Mouse (Mus musculus) ovary, adult 2 months (tissue): ENCODE data around the gene Tars2. TPM values are rescaled to one million over a fixed set of nuclear protein-coding genes. Genes with fewer than 3 reads are reported as not detected.

ENCODE experiments used
- polyA plus RNA-seq: library from polyadenylated mRNA; depleted of rRNA; stranded (reverse); fragments of >200 nt; gene quantifications from 2 replicates; pipeline ENCODE4 v1.2.3, GENCODE M21; 2012; rRNA removed

Tars2 gene
- polyA plus RNA-seq, result 31.3 and 36.9 TPM in 2 replicates

GRCm38 (mm10) chr3:95760106-95760505, at the start of gene Tars2:
Gene Tars2, minus strand, starts transcription at chr3:95760206.

GRCm38 (mm10) chr3:95739353-95740104, 20.5 kb downstream of the Tars2 start, which contains the start of gene Ecm1:
Gene Ecm1, minus strand, starts transcription at chr3:95739569.

Other genes starting within 250 kb of the Tars2 start
- gene Ctss, start 233.4 kb downstream of the Tars2 start, polyA plus RNA-seq, result 10.3 and 10.5 TPM in 2 replicates
- not detected in 2 replicates for gene Hormad1, start 200.5 kb downstream of the Tars2 start, polyA plus RNA-seq
- gene Golph3l, start 171.3 kb downstream of the Tars2 start, polyA plus RNA-seq, result 4.9 and 5.2 TPM in 2 replicates
- 5.8 and 6.5 TPM in 2 replicates for gene Ensa, start 135.2 kb downstream of the Tars2 start, polyA plus RNA-seq
- 109 and 292 TPM in 2 replicates for gene Mcl1, start 101.4 kb downstream of the Tars2 start, polyA plus RNA-seq
- gene Adamtsl4, start 72.3 kb downstream of the Tars2 start, polyA plus RNA-seq, result 7.8 and 8.3 TPM in 2 replicates
- gene Ecm1, start 20.6 kb downstream of the Tars2 start, polyA plus RNA-seq, result 220 and 471 TPM in 2 replicates
- 12.0 and 16.6 TPM in 2 replicates for gene Rprd2, start 58.7 kb upstream of the Tars2 start, polyA plus RNA-seq
- 4.6 and 6.4 TPM in 2 replicates for gene Prpf3, start 95.7 kb upstream of the Tars2 start, polyA plus RNA-seq
- gene Mrps21, start 111.3 kb upstream of the Tars2 start, polyA plus RNA-seq, result 47.9 and 63.9 TPM in 2 replicates
- 9.5 and 9.7 TPM in 2 replicates for gene Ciart, start 122.0 kb upstream of the Tars2 start, polyA plus RNA-seq
- 5.2 and 8.0 TPM in 2 replicates for gene BC028528, start 131.8 kb upstream of the Tars2 start, polyA plus RNA-seq
- gene Aph1a, start 133.8 kb upstream of the Tars2 start, polyA plus RNA-seq, result 221 and 413 TPM in 2 replicates
- gene Car14, start 144.5 kb upstream of the Tars2 start, polyA plus RNA-seq, result 70.9 and 98.2 TPM in 2 replicates
- 18.5 and 26.0 TPM in 2 replicates for gene Anp32e, start 169.0 kb upstream of the Tars2 start, polyA plus RNA-seq
- gene Plekho1, start 235.8 kb upstream of the Tars2 start, polyA plus RNA-seq, result 46.0 and 57.5 TPM in 2 replicates